Mouse (Mus musculus): ENCODE data around the gene Cdk6.

DNA sequence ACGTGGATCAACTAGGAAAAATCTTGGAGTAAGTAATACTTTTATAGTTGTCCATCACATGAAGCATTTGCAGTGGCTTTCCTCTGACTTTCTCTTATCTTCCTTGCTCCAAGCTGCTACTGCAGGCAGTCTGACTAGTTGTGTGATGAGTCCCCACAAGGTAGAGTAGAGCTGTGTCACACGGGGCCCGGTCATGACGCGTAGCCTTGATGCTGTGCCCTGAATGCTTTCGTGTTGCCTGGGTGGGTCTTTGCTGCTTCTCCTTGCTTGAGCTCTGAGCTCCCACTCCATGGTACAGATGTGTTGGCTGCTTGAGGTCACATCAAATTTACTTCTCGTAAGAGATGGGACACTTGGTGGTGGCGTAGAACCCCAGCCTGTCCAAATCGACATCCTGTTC, 174.2 kb downstream of the Cdk6 start:
- TF ChIP-seq CTCF (IDR thresholded peaks at IDR 0.05; ENCODE audit: low read depth, low read length) (no peak), POLR2A (IDR thresholded peaks at IDR 0.05; ENCODE audit: borderline replicate concordance, low read depth, low read length) (no peak)
